Mouse (Mus musculus): Measurements from ENCODE around the gene Cyp2w1. TPM values are rescaled to one million over a fixed set of nuclear protein-coding genes. Genes with fewer than 3 reads are reported as not detected.

Gene Cyp2w1
- polyA plus RNA-seq, 1 experiment from 2014 or later = not detected

GRCm38 (mm10) chr5:139367884-139368458 lies 15.6 kb downstream of the Cyp2w1 start:
- Histone ChIP-seq H3K27me3 (replicated peaks; ENCODE audit: control insufficient read depth, insufficient read depth, low read length) (no peaks in the 10 kb centered on the region), H3K9me3 (ENCODE audit: control insufficient read depth, low read length) (no peaks in the 10 kb centered on the region), H3K27ac (ENCODE audit: low read depth, low read length) (no peak overlapping the region), H3K9ac (ENCODE audit: low read depth, low read length) (no peak overlapping the region), H3K36me3 (ENCODE audit: control insufficient read depth, insufficient read depth, low read length) (0 out of 2 replicates have a peak, but pooled peaks cover 1% of the 10 kb centered on the region), H3K4me3 (ENCODE audit: low read length) (no peak overlapping the region), H3K4me2 (ENCODE audit: low read length) (no peak overlapping the region), H3K4me1 (ENCODE audit: control insufficient read depth, insufficient read depth, low read depth, low read length) (peaks cover 29% of the 10 kb centered on the region)
- ATAC-seq = no peak
- WGBS = 93% methylated on average over 4 of the region's 4 CpGs

GRCm38 (mm10) chr5:139368638-139369320 lies 16.4 kb downstream of the Cyp2w1 start:
- WGBS = 81% methylated on average over 11 of the region's 11 CpGs
- no peak overlapping the region for H3K27ac ChIP-seq (ENCODE audit: low read depth, low read length)
- no peak overlapping the region for H3K4me2 ChIP-seq (ENCODE audit: low read length)
- H3K9me3 ChIP-seq (ENCODE audit: control insufficient read depth, low read length) = no peaks in the 10 kb centered on the region
- H3K9ac ChIP-seq (ENCODE audit: low read depth, low read length) = no peak overlapping the region
- no peaks in the 10 kb centered on the region for H3K27me3 ChIP-seq (replicated peaks; ENCODE audit: control insufficient read depth, insufficient read depth, low read length)
- peaks cover 29% of the 10 kb centered on the region for H3K4me1 ChIP-seq (ENCODE audit: control insufficient read depth, insufficient read depth, low read depth, low read length)
- no peaks in the 10 kb centered on the region for H3K36me3 ChIP-seq (ENCODE audit: control insufficient read depth, insufficient read depth, low read length)
- no peak for ATAC-seq
- no peak overlapping the region for H3K4me3 ChIP-seq (ENCODE audit: low read length)

- ATAC-seq = no peak
- H3K27me3 ChIP-seq (replicated peaks; ENCODE audit: control insufficient read depth, insufficient read depth, low read length) = no peaks in the 10 kb centered on the region
- peak overlapping the region; percentile 43 for H3K9ac ChIP-seq (ENCODE audit: low read depth, low read length)
- no peaks in the 10 kb centered on the region for H3K9me3 ChIP-seq (ENCODE audit: control insufficient read depth, low read length)
- H3K4me3 ChIP-seq (ENCODE audit: low read length) = no peak overlapping the region
- H3K4me1 ChIP-seq (ENCODE audit: control insufficient read depth, insufficient read depth, low read depth, low read length) = peaks cover 18% of the 10 kb centered on the region
- WGBS = 89% methylated on average over 6 of the region's 6 CpGs
- H3K4me2 ChIP-seq (ENCODE audit: low read length) = no peak overlapping the region
- H3K27ac ChIP-seq (ENCODE audit: low read depth, low read length) = no peak overlapping the region
- H3K36me3 ChIP-seq (ENCODE audit: control insufficient read depth, insufficient read depth, low read length) = no peaks in the 10 kb centered on the region
These were observed 17.9 kb downstream of the Cyp2w1 start for GRCm38 (mm10) chr5:139370336-139370735.

GRCm38 (mm10) chr5:139371118-139371517 lies 18.7 kb downstream of the Cyp2w1 start:
- Histone ChIP-seq H3K4me1 (ENCODE audit: control insufficient read depth, insufficient read depth, low read depth, low read length) (peaks cover 18% of the 10 kb centered on the region), H3K27ac (ENCODE audit: low read depth, low read length) (no peak overlapping the region), H3K36me3 (ENCODE audit: control insufficient read depth, insufficient read depth, low read length) (no peaks in the 10 kb centered on the region), H3K27me3 (replicated peaks; ENCODE audit: control insufficient read depth, insufficient read depth, low read length) (no peaks in the 10 kb centered on the region), H3K9ac (ENCODE audit: low read depth, low read length) (peak overlapping the region; percentile 1), H3K9me3 (ENCODE audit: control insufficient read depth, low read length) (no peaks in the 10 kb centered on the region), H3K4me2 (ENCODE audit: low read length) (peak overlapping the region; percentile 89), H3K4me3 (ENCODE audit: low read length) (no peak overlapping the region; the same call in 1 of the 2 replicates)
- WGBS = 53% methylated on average over 5 of the region's 5 CpGs
- ATAC-seq = no peak

- no peaks in the 10 kb centered on the region for H3K9me3 ChIP-seq (ENCODE audit: control insufficient read depth, low read length)
- ATAC-seq = peak; percentile 95
- peak overlapping the region; percentile 72 for H3K4me3 ChIP-seq (ENCODE audit: low read length)
- WGBS = 3% methylated on average over 35 of the region's 39 CpGs
- H3K4me2 ChIP-seq (ENCODE audit: low read length) = peak overlapping the region; percentile 89
- peak overlapping the region; percentile 95 for H3K9ac ChIP-seq (ENCODE audit: low read depth, low read length)
- H3K4me1 ChIP-seq (ENCODE audit: control insufficient read depth, insufficient read depth, low read depth, low read length) = peaks cover 18% of the 10 kb centered on the region
- H3K36me3 ChIP-seq (ENCODE audit: control insufficient read depth, insufficient read depth, low read length) = no peaks in the 10 kb centered on the region
- peak overlapping the region; percentile 86 for H3K27ac ChIP-seq (ENCODE audit: low read depth, low read length)
- no peaks in the 10 kb centered on the region for H3K27me3 ChIP-seq (replicated peaks; ENCODE audit: control insufficient read depth, insufficient read depth, low read length)
These were observed 19.4 kb downstream of the Cyp2w1 start for GRCm38 (mm10) chr5:139371631-139372401.

GRCm38 (mm10) chr5:139373126-139373525 lies 20.7 kb downstream of the Cyp2w1 start:
- H3K4me2 ChIP-seq (ENCODE audit: low read length) = no peak overlapping the region
- WGBS = 89% methylated on average over 3 of the region's 3 CpGs

GRCm38 (mm10) chr5:139373889-139374444 lies 21.6 kb downstream of the Cyp2w1 start:
- no peak for ATAC-seq
- H3K4me1 ChIP-seq (ENCODE audit: control insufficient read depth, insufficient read depth, low read depth, low read length) = peaks cover 18% of the 10 kb centered on the region
- no peak overlapping the region for H3K27ac ChIP-seq (ENCODE audit: low read depth, low read length)
- no peak overlapping the region for H3K4me2 ChIP-seq (ENCODE audit: low read length)
- H3K27me3 ChIP-seq (replicated peaks; ENCODE audit: control insufficient read depth, insufficient read depth, low read length) = no peaks in the 10 kb centered on the region
- WGBS = 80% methylated on average over 6 of the region's 6 CpGs
- no peak overlapping the region for H3K9ac ChIP-seq (ENCODE audit: low read depth, low read length)
- H3K9me3 ChIP-seq (ENCODE audit: control insufficient read depth, low read length) = no peaks in the 10 kb centered on the region
- no peaks in the 10 kb centered on the region for H3K36me3 ChIP-seq (ENCODE audit: control insufficient read depth, insufficient read depth, low read length)
- no peak overlapping the region for H3K4me3 ChIP-seq (ENCODE audit: low read length)

More at GRCm38 (mm10) chr5:139373126-139373525, 20.7 kb downstream of the Cyp2w1 start:
- no peaks in the 10 kb centered on the region for H3K9me3 ChIP-seq (ENCODE audit: control insufficient read depth, low read length)
- H3K9ac ChIP-seq (ENCODE audit: low read depth, low read length) = no peak overlapping the region
- no peaks in the 10 kb centered on the region for H3K27me3 ChIP-seq (replicated peaks; ENCODE audit: control insufficient read depth, insufficient read depth, low read length)
- no peak overlapping the region for H3K4me3 ChIP-seq (ENCODE audit: low read length)
- H3K36me3 ChIP-seq (ENCODE audit: control insufficient read depth, insufficient read depth, low read length) = no peaks in the 10 kb centered on the region
- no peak overlapping the region for H3K27ac ChIP-seq (ENCODE audit: low read depth, low read length)
- no peak for ATAC-seq
- peaks cover 18% of the 10 kb centered on the region for H3K4me1 ChIP-seq (ENCODE audit: control insufficient read depth, insufficient read depth, low read depth, low read length)

- peaks cover 20% of the 10 kb centered on the region for H3K4me1 ChIP-seq (ENCODE audit: control insufficient read depth, insufficient read depth, low read depth, low read length)
- no peak overlapping the region for H3K4me2 ChIP-seq (ENCODE audit: low read length)
- H3K27me3 ChIP-seq (replicated peaks; ENCODE audit: control insufficient read depth, insufficient read depth, low read length) = no peaks in the 10 kb centered on the region
- no peak for ATAC-seq
- no peak overlapping the region for H3K27ac ChIP-seq (ENCODE audit: low read depth, low read length)
- H3K36me3 ChIP-seq (ENCODE audit: control insufficient read depth, insufficient read depth, low read length) = no peaks in the 10 kb centered on the region
- H3K9ac ChIP-seq (ENCODE audit: low read depth, low read length) = no peak overlapping the region
- H3K9me3 ChIP-seq (ENCODE audit: control insufficient read depth, low read length) = no peaks in the 10 kb centered on the region
- 75% methylated on average over 2 of the region's 2 CpGs for WGBS
- no peak overlapping the region for H3K4me3 ChIP-seq (ENCODE audit: low read length)
These were observed 22.4 kb downstream of the Cyp2w1 start for GRCm38 (mm10) chr5:139374841-139375240.
